Mouse (Mus musculus): ENCODE results near the gene Gm5475. TPM values are rescaled to one million over a fixed set of nuclear protein-coding genes. Genes with fewer than 3 reads are reported as not detected.

Gm5475 gene
- polyA plus RNA-seq, 1 experiment from 2014 or later, result 0.04 TPM

- Histone ChIP-seq H3K9me3 (replicated peaks; ENCODE audit: control insufficient read depth, low read length) (no peaks in the 10 kb centered on the region), H3K4me3 (ENCODE audit: low read depth, low read length) (peak overlapping the region; percentile 88), H3K4me2 (ENCODE audit: low read depth, low read length) (peak overlapping the region; percentile 92; the same call in 1 of the 2 replicates), H3K27me3 (ENCODE audit: control insufficient read depth, insufficient read depth, low read depth, low read length) (no peaks in the 10 kb centered on the region), H3K9ac (ENCODE audit: low read depth, low read length) (no peak overlapping the region), H3K27ac (ENCODE audit: low read length) (no peak overlapping the region; the same call in 1 of the 2 replicates), H3K4me1 (ENCODE audit: control insufficient read depth, low read depth, low read length) (peaks cover 22% of the 10 kb centered on the region), H3K36me3 (ENCODE audit: control insufficient read depth, insufficient read depth) (peaks cover 7% of the 10 kb centered on the region; the same call in 1 of the 2 replicates)
- WGBS (ENCODE audit: insufficient replicate concordance), result 30% methylated on average over 7 of the region's 8 CpGs
- no peak for ATAC-seq (ENCODE audit: low read depth)
Measured at GRCm38 (mm10) chr15:100467738-100468137, 45.8 kb downstream of the Gm5475 start.

- peak; percentile 86 for ATAC-seq (ENCODE audit: low read depth)
- peaks cover 7% of the 10 kb centered on the region; the same call in 1 of the 2 replicates for H3K36me3 ChIP-seq (ENCODE audit: control insufficient read depth, insufficient read depth)
- H3K9ac ChIP-seq (ENCODE audit: low read depth, low read length), result peak within 1 kb of the TSS; percentile 87
- H3K4me3 ChIP-seq (ENCODE audit: low read depth, low read length), result peak within 1 kb of the TSS; percentile 88
- H3K9me3 ChIP-seq (replicated peaks; ENCODE audit: control insufficient read depth, low read length), result no peaks in the 10 kb centered on the region
- H3K27ac ChIP-seq (ENCODE audit: low read length), result peak within 1 kb of the TSS; percentile 87
- H3K4me2 ChIP-seq (ENCODE audit: low read depth, low read length), result peak within 1 kb of the TSS; percentile 92
- no peaks in the 10 kb centered on the region for H3K27me3 ChIP-seq (ENCODE audit: control insufficient read depth, insufficient read depth, low read depth, low read length)
- WGBS (ENCODE audit: insufficient replicate concordance), result 2% methylated on average over 79 of the region's 84 CpGs
- peaks cover 22% of the 10 kb centered on the region for H3K4me1 ChIP-seq (ENCODE audit: control insufficient read depth, low read depth, low read length)
Measured at GRCm38 (mm10) chr15:100468295-100469188, 46.6 kb downstream of the Gm5475 start, which contains the start of gene Letmd1. Gene Letmd1 (plus strand): TSS chr15:100469023.

GRCm38 (mm10) chr15:100469189-100469545 is 47.2 kb downstream of the Gm5475 start:
- Histone ChIP-seq H3K27me3 (ENCODE audit: control insufficient read depth, insufficient read depth, low read depth, low read length) (no peaks in the 10 kb centered on the region), H3K4me3 (ENCODE audit: low read depth, low read length) (peak overlapping the region; percentile 88), H3K9ac (ENCODE audit: low read depth, low read length) (peak overlapping the region; percentile 87), H3K4me1 (ENCODE audit: control insufficient read depth, low read depth, low read length) (peaks cover 22% of the 10 kb centered on the region), H3K9me3 (replicated peaks; ENCODE audit: control insufficient read depth, low read length) (no peaks in the 10 kb centered on the region), H3K4me2 (ENCODE audit: low read depth, low read length) (peak overlapping the region; percentile 92), H3K36me3 (ENCODE audit: control insufficient read depth, insufficient read depth) (peaks cover 7% of the 10 kb centered on the region; the same call in 1 of the 2 replicates), H3K27ac (ENCODE audit: low read length) (peak overlapping the region; percentile 87)
- ATAC-seq (ENCODE audit: low read depth), result no peak
- 1% methylated on average over 19 of the region's 19 CpGs for WGBS (ENCODE audit: insufficient replicate concordance)

- no peak for ATAC-seq (ENCODE audit: low read depth)
- Histone ChIP-seq H3K4me2 (ENCODE audit: low read depth, low read length) (peak overlapping the region; percentile 92), H3K27me3 (ENCODE audit: control insufficient read depth, insufficient read depth, low read depth, low read length) (no peaks in the 10 kb centered on the region), H3K4me1 (ENCODE audit: control insufficient read depth, low read depth, low read length) (peaks cover 22% of the 10 kb centered on the region), H3K9me3 (replicated peaks; ENCODE audit: control insufficient read depth, low read length) (no peaks in the 10 kb centered on the region), H3K27ac (ENCODE audit: low read length) (no peak overlapping the region), H3K9ac (ENCODE audit: low read depth, low read length) (no peak overlapping the region), H3K36me3 (ENCODE audit: control insufficient read depth, insufficient read depth) (peaks cover 7% of the 10 kb centered on the region; the same call in 1 of the 2 replicates), H3K4me3 (ENCODE audit: low read depth, low read length) (peak overlapping the region; percentile 88; the same call in 1 of the 2 replicates)
- WGBS (ENCODE audit: insufficient replicate concordance), result 38% methylated on average over 10 of the region's 10 CpGs
Measured at GRCm38 (mm10) chr15:100470037-100470436, 48.1 kb downstream of the Gm5475 start.

- peak; percentile 25; the same call in 1 of the 2 replicates for ATAC-seq (ENCODE audit: low read depth)
- Histone ChIP-seq H3K9me3 (replicated peaks; ENCODE audit: control insufficient read depth, low read length) (no peaks in the 10 kb centered on the region), H3K4me1 (ENCODE audit: control insufficient read depth, low read depth, low read length) (peaks cover 13% of the 10 kb centered on the region), H3K36me3 (ENCODE audit: control insufficient read depth, insufficient read depth) (peaks cover 10% of the 10 kb centered on the region; the same call in 1 of the 2 replicates), H3K4me3 (ENCODE audit: low read depth, low read length) (no peak overlapping the region), H3K4me2 (ENCODE audit: low read depth, low read length) (no peak overlapping the region), H3K27ac (ENCODE audit: low read length) (no peak overlapping the region), H3K27me3 (ENCODE audit: control insufficient read depth, insufficient read depth, low read depth, low read length) (no peaks in the 10 kb centered on the region), H3K9ac (ENCODE audit: low read depth, low read length) (no peak overlapping the region)
- WGBS (ENCODE audit: insufficient replicate concordance), result 61% methylated on average over 7 of the region's 7 CpGs
Measured at GRCm38 (mm10) chr15:100473926-100474503, 52.1 kb downstream of the Gm5475 start.

Other genes with a start within 250 kb of the Gm5475 start
- gene Atf1, start 194.3 kb upstream of the Gm5475 start, polyA plus RNA-seq (2015; fragmentation: Nextera tagmentation; extraction: Ambion mirVana), result 28.6 and 31.4 TPM in 2 replicates
- gene Tmprss12, start 141.3 kb upstream of the Gm5475 start, polyA plus RNA-seq (2015; fragmentation: Nextera tagmentation; extraction: Ambion mirVana), result not detected in 2 replicates
- gene Mettl7a1, start 118.0 kb upstream of the Gm5475 start, polyA plus RNA-seq (2015; fragmentation: Nextera tagmentation; extraction: Ambion mirVana), result 12.6 and 13.5 TPM in 2 replicates
- gene Mettl7a3, start 87.2 kb upstream of the Gm5475 start, polyA plus RNA-seq (2015; fragmentation: Nextera tagmentation; extraction: Ambion mirVana), result not detected in 2 replicates
- 0.08 and 0.13 TPM in 2 replicates for gene Methig1, start 69.0 kb upstream of the Gm5475 start, polyA plus RNA-seq (2015; fragmentation: Nextera tagmentation; extraction: Ambion mirVana)
- not detected in 2 replicates for gene Mettl7a2, start 68.9 kb upstream of the Gm5475 start, polyA plus RNA-seq (2015; fragmentation: Nextera tagmentation; extraction: Ambion mirVana)
- not detected in 2 replicates for gene Higd1c, start 57.6 kb upstream of the Gm5475 start, polyA plus RNA-seq (2015; fragmentation: Nextera tagmentation; extraction: Ambion mirVana)
- gene Slc11a2, start 2.9 kb downstream of the Gm5475 start, polyA plus RNA-seq (2015; fragmentation: Nextera tagmentation; extraction: Ambion mirVana), result 37.1 and 40.0 TPM in 2 replicates
- 12.8 and 15.3 TPM in 2 replicates for gene Letmd1, start 46.9 kb downstream of the Gm5475 start, polyA plus RNA-seq (2015; fragmentation: Nextera tagmentation; extraction: Ambion mirVana)
- 0.84 and 0.98 TPM in 2 replicates for gene Csrnp2, start 73.3 kb downstream of the Gm5475 start, polyA plus RNA-seq (2015; fragmentation: Nextera tagmentation; extraction: Ambion mirVana)
- 3.5 and 4.3 TPM in 2 replicates for gene Tfcp2, start 129.9 kb downstream of the Gm5475 start, polyA plus RNA-seq (2015; fragmentation: Nextera tagmentation; extraction: Ambion mirVana)
- gene Pou6f1, start 177.8 kb downstream of the Gm5475 start, polyA plus RNA-seq (2015; fragmentation: Nextera tagmentation; extraction: Ambion mirVana), result 0.18 and 0.50 TPM in 2 replicates
- gene Dazap2, start 193.2 kb downstream of the Gm5475 start, polyA plus RNA-seq (2015; fragmentation: Nextera tagmentation; extraction: Ambion mirVana), result 131 and 146 TPM in 2 replicates
- gene Smagp, start 214.8 kb downstream of the Gm5475 start, polyA plus RNA-seq (2015; fragmentation: Nextera tagmentation; extraction: Ambion mirVana), result 9.1 and 9.3 TPM in 2 replicates
- 18.0 and 20.6 TPM in 2 replicates for gene Bin2, start 247.4 kb downstream of the Gm5475 start, polyA plus RNA-seq (2015; fragmentation: Nextera tagmentation; extraction: Ambion mirVana)